Mouse (Mus musculus): ENCODE results near the gene Tshb.

GRCm38 (mm10) chr3:102782618-102783017 lies at the start of gene Tshb:
- TF ChIP-seq EP300 (IDR thresholded peaks at IDR 0.05; ENCODE audit: low read depth) (no peak), CTCF (IDR thresholded peaks at IDR 0.05; ENCODE audit: low read depth) (no peak)

All from heart, postnatal 0 days (tissue).